Mouse (Mus musculus): ENCODE measurements around the gene Ppp2r2d.

DNA sequence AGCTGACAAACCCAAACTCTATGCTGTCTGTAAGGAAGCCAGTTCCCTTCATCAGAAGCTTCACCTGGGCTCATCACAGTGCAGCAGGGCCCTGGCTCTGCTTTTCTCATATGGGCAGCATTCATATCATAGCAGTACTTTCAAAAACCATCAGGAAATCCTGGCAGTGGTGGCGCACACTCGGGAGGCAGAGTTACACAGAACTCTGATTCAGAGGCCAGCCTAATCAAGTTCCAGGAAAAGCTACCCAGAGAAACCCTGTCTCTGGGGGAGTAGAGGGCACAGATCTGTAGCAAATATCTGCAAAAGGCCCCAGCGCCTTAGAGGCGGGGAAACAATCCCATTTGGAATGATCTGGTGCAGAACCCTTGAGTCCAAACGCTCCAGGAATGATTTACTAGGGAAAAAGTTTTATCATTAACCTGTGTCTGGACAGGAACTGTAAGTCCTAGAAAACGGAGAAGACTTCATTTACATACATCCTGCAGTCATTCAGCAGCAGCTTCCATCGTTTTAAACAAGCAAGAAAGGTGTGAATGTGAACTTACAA, 58.1 kb downstream of the Ppp2r2d start:
- TF ChIP-seq USF1 (IDR thresholded peaks at IDR 0.05; ENCODE audit: low read depth) (no peak), CTCF (IDR thresholded peaks at IDR 0.05; ENCODE audit: control insufficient read depth, insufficient read depth, insufficient read length) (no peak), MAX (IDR thresholded peaks at IDR 0.05) (no peak), FOSL1 (IDR thresholded peaks at IDR 0.05; ENCODE audit: insufficient read depth, low read length, poor library complexity, severe bottlenecking) (no peak), MYOG (IDR thresholded peaks at IDR 0.05; ENCODE audit: control insufficient read depth, extremely low read depth, insufficient read length) (no peak), CEBPB (IDR thresholded peaks at IDR 0.05; ENCODE audit: low read depth) (no peak)

Data from C2C12 (cell line).